Mouse (Mus musculus): ENCODE data around the gene 1700020A23Rik.

The 1700020A23Rik gene

DNA sequence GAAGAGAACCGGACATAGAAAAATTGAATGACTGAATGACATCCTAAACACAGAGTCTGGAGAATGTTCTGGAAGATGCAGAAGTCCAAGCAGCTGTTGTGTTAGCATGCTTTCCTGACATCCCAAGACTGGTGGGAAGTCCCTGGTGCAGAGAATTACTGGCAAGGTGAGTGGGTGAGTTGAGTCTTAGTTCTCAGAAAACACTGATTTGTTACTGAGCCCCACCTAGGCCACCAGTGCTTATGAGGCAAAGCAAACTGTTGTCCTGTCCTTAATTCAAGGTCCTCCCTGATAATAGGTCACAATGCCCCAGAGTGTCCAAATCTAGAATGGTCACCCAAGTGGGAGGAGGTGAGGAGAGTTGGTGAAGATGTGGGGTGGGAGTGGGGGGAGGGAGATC lies at the start of gene 1700020A23Rik, which contains the start of gene Gm28372:
Gene 1700020A23Rik, plus strand, starts transcription at position 321 of the 400 bp plus-strand sequence.
Gene Gm28372, plus strand, starts transcription at position 301 of the 400 bp plus-strand sequence.
- DNase-seq (ENCODE audit: low read depth) = no peak

DNA sequence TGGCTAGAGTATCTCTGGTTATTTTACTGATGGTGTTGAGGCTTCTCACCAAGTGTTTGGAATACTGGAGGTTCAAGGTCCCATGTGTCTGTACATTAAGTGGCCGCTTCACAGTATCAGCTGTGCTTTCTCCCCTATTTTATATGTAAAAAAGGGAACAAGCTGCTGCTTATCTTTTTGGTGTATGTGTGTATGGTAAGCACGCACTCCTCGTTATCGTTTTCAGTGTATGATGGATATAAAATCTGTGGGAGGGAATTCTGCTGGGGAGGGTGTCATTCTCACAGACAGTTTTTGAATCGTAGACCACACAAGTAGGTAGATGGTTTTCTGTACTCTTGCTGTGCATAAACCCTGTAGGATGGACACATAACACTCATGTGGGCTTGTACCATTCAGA lies 47.5 kb upstream of the 1700020A23Rik start:
- DNase-seq (ENCODE audit: low read depth) = no peak

DNA sequence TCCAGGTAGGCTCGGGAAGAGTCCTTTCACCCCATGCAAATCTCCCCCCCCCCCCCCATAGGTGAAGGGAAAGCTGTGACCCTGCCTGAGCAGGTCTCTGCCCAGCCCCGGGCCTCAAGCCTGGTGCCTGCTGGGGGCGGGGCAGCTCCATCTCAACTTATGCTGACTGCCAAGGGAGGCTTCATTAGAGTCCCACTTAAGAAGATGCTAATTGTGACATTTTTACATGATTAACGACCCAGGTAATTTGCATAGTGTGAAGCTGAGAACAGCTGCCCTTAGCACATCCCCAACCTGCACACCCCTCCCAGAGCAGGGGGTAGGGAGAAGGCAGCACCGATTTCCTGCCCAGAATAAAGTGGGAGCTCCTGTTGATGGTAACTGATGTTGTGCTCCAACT lies 46.2 kb upstream of the 1700020A23Rik start:
- DNase-seq (ENCODE audit: low read depth) = no peak

DNA sequence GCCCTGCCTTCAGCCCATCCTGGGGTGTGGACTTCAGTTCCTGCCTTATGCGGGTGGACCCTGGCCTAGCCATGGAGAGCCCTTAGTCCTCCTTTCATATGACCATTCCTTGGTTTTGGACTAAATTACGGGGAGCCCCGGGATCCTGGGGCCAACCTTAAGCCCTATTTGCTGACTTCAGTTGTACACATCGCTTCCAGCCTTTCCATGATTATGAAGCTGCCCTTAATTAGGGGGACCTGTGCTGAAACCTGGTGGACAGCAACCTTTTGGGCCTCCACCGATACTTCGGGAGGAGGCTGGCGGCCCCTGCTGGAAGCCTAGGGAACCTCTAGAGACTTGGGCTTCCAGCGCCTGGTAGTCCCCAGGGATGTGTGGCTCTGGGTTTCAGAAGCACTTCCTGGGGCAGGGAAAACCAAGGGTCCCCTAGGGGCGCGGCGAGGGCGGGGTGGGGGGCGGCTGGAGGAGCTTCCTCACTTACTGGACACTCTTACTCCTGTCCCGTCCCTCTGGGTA lies 42.5 kb upstream of the 1700020A23Rik start:
- DNase-seq (ENCODE audit: low read depth) = peak; percentile 46

DNA sequence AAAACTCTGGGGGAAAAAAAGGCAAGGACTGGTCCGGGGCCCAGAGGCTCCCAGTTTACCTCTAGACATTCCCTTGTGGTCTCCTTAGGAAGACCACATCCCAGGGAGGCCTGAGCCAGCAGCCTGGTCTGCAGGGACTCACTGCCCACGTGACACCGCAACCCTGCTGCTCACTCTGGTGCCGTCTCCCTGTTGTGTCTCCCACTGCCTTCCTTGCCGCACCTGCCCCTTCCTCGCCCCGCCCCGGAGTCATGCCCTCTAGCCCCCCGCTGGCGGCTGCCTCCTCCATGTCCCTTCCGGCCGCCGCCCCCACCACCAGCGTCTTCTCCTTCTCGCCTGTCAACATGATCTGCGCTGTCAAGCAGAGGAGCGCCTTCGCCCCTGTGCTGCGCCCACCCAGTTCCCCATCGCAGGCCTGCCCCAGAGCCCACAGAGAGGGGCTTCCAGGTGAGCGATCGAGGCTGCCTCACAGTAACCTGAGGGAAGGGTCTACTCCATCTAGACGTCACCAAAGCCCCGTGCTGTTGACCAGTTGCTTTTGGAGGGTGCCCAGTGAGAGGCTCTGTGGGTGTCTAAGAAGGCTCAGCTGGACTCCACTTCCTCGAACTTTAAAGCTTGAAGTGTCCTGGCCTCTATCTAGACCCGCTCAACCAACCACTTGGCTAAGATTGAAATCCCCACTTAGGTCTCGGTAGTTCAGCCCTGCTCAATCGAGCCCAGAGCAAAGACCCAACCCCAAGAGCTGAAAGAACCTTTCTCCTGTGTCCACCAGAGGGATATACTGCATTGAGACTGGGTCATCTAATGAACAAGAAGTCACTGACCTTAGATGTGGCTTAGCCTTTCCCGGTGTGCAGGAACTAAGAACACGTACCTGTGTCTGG lies 39.6 kb upstream of the 1700020A23Rik start:
- DNase-seq (ENCODE audit: low read depth) = no peak

DNA sequence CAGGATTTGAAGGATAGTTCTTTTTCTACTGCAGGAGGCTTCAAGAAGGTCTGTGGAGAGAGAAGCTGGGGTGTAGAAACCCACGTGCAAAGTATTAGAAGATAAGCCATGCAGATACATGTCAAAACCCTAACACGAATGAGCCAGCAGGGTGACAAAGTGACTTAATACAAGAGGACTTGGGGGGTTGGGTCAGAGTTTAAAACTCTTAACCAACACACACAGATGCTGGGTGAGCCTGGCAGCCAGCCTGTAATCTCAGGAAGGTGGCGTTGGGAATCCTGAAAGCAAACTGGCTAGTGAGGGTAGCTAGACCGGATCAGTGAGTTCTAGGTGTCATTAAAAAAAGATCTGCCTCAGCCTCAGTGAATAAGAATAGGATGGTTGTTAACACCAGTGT lies 37.7 kb upstream of the 1700020A23Rik start:
- no peak for DNase-seq (ENCODE audit: low read depth)

DNA sequence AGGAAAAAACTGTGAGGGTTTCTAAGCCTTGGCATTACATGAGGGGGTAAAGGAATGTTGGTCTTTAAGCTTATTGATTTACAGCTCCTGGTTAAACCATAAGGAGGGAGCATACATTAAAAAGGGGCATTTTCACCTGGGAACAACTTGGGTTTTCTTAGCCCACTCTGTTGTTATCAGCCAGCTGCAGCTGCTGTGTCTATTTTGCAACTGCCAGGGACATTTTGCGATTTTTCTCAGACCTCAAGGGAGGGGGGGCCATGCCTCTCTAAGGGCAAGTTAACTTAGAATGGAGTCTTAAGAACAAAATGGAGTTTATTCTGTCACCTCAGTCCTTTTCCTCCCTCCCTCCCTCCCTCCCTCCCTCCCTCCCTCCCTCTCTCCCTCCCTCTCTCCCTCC lies 32.0 kb upstream of the 1700020A23Rik start:
- DNase-seq (ENCODE audit: low read depth) = peak; percentile 26

DNA sequence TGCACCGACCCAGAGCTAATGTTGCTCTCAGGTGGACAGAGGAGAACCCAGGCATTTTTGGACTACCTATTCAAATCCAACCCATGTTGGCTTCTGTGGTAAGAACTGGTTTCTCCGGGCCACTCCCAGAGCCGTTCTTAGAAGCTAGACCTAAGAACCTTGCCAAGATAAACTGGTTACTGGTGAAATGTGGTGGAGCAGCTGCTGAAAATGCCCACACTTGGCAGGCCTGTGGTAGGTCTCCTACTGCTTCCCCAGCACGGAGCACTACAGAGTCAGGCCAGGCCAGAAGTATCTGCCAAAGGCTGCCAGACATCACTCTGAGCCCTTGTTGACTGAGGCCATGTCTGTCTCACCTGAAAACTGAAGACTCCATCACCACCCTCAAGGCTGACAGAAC lies 30.1 kb upstream of the 1700020A23Rik start:
- no peak for DNase-seq (ENCODE audit: low read depth)

DNA sequence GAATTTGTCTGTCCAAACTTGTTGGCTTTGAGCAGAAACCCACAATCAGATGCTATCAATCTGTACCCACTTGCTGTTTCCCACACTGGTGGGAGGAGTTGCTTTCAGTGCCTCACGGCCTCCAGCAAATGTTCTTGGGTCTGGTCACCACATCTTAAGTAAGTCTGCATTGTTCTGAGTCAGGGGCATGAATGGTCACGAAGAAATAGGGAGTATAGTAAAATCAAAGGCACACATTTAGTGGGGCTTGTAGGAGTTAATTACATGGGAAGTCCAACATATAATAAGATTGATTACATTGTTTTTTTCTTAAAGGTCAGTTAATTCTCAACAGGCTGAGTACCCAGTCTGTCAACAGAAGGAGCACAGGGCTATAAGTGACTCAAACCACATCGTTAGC lies 21.9 kb upstream of the 1700020A23Rik start:
- peak; percentile 19 for DNase-seq (ENCODE audit: low read depth)

DNA sequence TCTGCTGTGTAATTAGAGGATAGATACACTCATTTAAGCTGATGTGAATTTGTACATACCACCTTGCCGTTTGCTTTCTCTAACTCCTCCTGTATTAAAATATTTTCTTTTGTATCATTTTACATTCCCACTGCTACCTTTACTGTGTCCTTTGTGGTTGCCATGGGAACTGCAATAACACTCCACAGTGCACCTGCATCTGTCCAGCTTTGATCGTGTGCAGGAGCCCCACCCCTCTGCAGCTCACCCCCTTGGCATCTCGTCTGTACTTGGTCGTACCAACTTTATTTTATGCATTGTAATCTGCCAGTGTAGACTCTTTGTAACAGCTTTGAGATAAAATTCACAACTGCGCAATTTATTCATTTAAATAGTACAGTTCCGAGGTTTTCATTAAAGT lies 21.2 kb upstream of the 1700020A23Rik start:
- DNase-seq (ENCODE audit: low read depth) = no peak

DNA sequence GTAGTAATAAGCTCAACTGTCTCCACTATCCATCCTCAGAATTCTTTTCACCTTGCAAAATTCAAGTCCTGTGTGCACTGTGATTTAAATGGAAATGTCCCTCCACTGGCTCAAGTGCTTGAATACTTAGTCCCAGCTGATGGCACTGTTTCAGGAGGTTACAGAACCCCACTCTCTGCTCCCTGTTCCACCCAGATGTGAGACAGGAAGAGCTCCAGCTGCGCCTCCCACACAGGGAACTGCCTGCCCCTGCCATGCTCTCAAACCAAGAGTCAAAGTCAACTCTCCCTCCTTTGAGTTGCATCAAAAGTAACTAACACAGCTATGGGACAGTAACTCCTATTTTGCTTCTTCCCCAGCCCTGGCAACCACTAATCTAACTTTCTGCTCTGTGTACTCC lies 18.8 kb upstream of the 1700020A23Rik start:
- DNase-seq (ENCODE audit: low read depth) = no peak

DNA sequence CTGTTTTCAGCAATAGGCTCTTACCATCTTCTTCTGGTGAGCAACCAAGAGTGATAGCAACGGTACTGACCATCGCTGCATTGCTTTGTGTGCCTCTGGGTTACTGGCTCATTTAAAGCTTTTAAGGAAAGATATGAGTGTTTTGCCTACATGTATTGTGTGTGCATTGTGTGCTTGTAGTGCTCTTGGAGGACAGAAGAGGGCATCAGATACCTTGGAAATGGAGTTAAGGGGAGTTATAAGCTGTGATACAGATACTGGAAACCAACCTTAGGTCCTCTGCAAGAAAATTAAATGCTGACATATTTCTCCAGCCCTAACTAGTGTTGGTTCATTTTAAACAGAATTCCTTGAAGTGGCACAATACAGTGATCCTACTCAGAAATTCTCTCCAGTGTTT lies 16.3 kb upstream of the 1700020A23Rik start:
- DNase-seq (ENCODE audit: low read depth) = peak; percentile 78

DNA sequence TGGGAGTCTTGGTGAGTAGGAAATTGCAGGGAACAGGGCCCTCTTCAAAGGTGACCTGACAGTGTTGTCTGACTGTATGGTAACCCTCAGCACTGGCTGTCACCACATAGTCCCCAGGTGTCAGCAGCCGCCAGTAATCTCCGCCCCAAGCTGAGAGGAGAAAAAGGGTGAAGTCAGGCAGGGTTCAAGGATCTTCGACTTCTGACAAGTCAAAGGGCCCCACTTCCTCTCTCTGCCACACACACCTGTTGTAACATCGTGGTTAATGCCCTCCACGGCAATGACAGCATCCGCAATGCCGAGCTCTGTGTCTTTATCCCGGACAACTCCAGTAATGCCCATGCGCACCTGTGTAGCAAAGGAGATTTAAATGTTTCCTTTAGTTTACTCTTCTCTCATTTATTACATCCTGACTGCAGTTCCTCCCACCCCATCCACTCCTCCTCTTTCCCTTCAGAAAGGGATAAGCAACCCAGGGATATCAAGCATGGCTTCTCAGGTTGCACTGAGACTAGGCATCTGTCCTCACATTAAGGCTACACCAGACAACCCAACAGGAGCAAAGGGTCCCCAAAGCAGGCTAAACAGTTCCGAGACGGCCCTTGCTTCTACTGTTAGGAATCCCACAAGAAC lies 13.9 kb upstream of the 1700020A23Rik start:
- no peak for DNase-seq (ENCODE audit: low read depth)

DNA sequence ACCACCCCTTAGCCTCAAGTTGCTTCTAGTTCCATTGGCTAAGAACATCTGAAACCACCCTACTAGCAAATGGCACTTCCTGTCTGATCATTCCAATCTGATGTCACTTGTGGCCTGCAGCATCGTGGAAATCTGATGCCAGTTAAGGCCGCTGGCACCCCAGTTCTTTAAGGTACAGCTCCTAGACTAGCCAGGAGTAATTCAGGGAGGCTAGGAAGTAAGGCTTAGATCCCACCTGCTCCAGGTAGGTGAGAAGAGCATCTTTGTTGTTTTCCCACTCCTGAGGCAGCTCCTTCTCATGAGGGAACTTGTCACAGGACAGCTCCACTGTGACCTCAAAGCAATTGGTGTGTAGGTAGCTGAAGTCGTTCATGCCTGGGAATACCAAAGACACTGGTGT lies 12.2 kb upstream of the 1700020A23Rik start:
- DNase-seq (ENCODE audit: low read depth) = no peak

DNA sequence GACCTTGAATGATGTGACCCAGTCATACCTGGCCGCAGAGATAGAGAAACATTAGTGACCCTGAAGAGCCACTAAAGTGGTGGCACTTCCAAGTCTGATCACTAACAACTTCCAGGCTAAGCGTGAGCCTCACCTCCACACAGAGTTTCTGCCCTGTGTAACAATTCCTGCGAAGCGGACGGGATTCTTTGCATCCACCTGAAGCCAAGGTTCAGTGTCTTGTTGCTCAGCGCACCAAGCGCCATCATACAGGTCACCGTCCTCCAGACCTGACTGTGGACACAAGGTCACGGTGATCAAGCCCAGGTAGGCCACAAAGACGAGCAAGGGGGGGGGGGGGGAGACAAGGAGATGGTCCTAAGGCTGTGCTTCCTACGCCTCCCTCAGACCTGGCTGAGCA lies 9.4 kb upstream of the 1700020A23Rik start:
- no peak for DNase-seq (ENCODE audit: low read depth)

DNA sequence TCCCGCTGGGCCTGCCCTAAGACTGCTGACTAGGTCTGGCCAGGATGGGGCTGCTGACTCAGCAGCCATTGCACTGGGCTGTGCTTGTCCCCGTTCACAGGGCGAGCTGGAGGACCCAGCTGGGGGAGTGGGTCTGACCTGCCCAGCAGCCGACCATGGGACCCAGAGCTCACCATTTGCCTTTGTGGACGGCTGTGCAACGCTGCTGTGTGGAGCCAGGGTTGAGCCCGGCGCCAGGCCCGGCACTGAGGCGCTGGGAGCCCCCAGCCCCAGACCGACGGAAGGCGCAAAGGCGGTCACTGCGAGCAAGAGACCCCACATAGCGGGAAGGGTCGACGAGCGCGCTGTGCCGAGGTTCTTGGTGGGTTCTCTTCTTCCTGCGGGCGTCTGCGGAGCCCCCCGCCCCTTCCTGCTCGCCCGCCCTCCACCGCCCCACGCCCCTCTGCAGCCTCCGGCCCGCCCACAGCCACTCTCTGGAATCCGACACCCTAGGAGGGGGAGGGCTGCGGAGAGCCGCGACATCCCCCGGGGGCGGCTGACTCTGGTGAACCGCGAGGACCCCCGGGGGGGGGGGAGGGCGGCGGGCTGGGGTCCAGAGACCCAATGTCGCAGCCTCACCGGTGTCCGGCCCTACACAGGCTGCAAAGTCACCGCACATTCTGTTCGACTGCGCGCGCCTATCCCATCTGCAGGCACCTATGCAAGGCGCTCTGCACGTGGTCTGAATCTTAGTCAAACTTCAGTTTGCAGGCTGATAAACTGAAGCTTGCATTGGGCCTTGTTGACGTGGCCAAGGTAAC lies 7.7 kb upstream of the 1700020A23Rik start, which contains the start of gene Cpxm1:
Gene Cpxm1, minus strand, starts transcription at position 389 of the 800 bp plus-strand sequence.
- DNase-seq (ENCODE audit: low read depth) = no peak

DNA sequence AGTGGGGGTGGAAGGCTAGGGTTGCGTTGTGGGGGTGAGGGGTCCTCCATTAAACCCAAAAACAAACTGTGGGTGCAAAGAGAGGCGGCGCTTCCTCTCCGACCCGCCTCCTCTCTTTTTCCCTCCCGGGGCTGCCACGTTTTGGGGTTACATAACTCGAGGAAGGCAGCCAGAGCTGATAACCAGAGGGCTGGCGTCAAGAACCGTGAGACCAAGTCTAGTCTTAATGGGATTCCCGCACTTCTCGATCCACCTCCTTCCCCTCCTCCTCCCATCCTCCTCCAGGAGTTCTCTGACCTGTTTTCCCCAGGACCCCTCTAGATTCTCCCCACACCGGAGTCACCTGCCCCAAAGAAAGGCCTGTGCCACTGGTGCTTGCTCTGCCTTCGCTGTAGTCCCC lies 7.0 kb upstream of the 1700020A23Rik start:
- no peak for DNase-seq (ENCODE audit: low read depth)

DNA sequence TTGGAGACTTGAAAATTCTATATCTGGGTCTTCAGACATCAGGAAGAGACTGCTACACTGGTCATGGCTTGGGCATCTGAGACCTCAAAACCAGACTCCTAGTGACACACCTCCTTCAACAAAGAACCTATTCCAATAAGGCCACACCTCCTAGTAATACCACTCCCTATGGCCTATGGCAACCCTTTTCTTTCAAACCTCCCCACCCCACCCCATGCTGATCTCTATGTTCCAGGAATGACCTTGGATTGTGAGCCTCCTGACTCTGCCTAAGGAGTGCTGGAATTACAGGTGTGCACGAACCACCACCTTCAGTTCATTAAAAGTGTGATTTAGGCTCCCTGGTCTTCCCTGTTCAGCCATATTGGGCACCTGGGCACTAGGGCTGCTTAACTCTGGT lies 5.0 kb upstream of the 1700020A23Rik start:
- no peak for DNase-seq (ENCODE audit: low read depth)

DNA sequence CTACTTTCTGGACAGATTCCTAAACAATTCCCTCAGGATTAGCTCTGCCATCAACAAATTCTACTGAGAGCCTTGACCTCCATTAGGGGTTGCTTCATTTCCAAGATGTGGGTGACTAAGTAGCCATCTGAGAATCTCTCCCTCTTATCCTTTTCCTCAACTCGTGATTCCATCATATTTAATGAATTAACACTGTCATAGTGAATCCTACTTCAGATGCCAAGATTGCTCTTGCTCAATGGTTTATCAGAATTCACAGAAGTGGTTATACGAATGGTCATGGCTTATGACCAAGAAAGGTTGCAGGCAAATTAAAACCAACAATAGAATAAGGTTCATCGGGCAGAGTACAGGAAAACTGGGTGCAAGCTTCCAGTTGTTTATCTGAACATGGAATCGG lies 3.2 kb upstream of the 1700020A23Rik start:
- DNase-seq (ENCODE audit: low read depth) = no peak

DNA sequence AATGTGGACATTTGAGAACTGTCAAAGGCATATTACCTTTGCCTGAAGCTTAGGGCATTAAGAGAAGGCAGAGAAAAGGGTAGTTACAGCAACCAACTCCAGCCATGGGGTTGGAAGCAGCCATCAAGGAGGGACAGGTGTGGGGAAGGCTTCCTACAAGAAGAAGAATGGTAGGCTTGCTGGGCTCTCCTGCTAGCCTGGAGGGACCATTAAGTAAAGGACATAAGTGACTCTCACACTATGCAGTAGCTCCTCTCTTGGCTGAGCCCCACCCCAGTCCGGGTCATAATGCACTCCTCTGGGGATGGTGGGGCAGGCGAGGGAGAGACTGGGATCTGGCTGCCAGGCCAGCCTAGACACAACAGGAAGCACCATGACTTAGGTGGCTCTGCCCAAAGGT lies 1.1 kb downstream of the 1700020A23Rik start, which contains the start of gene Tmem239:
Gene Tmem239, plus strand, starts transcription at position 301 of the 400 bp plus-strand sequence.
- DNase-seq (ENCODE audit: low read depth) = no peak

DNA sequence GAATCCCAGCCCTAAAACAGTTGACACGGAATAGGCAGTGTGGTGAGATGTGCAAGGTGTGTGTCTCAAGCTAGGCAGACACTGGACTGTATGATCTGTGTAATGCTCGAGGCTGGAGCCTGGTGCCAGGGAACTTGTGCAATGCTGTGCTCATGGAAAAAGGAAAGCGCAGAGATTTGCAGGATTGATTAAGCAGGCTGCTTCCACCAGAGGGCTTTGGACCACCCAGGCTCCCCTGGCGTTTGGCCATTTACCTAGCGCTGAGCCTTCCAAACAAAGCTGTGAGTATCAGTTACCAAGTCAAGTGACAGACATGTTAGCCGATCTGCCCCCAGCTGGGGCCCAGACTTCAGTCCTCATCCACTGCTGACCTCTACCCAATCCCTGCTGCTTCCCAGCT lies 3.1 kb downstream of the 1700020A23Rik start:
- DNase-seq (ENCODE audit: low read depth) = no peak

Measured in 416B (cell line).